Mouse (Mus musculus): Measurements from ENCODE around the gene Bmp2k.

The Bmp2k gene

DNA sequence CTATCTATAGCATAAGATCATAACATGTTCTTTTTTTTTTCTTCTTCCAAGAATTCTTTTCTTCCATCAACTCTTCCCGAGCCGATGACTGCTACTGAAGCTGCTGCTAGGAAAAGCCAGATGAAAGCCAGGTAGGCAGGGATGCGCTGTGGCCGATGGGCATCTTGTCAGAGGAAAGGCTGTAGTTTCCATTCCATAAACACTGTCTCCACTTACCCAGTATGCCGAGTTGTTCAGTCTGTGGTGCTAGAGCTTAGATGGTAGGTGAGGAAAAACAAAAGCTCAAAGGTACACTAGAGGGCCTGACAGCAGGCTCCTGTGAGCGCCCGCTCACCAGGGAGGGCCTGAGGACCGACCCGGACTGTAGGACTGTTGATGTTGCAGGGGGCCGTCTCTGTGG is 57.3 kb downstream of the Bmp2k start:
- no peak for DNase-seq (ENCODE audit: low read depth, low spot score)

DNA sequence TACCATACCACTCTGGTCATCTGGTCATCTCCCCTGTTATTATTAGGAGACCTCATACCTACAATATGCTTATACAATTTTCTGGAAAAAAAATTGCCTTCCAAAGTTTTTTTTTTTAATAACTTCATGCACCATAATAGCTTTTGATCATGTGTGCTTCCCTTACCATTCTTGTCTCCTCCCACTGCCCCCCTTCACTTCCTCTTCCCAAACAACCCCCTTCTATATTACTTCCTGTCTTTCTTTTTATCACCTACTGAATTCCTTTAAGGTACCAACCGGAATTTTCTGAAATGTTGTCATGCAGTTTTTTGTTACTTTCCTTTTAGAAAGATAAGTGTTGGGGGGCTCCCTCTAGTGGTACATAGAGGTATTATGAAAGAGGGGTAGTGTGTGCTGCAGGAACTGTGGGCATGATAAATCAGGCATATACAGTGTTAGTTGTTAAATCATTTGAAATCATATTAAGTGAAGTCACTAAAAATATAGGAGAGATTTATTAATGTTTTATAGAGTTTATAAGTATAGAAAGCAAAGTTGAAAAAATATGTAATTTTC is 58.1 kb downstream of the Bmp2k start:
- DNase-seq (ENCODE audit: low read depth, low spot score): peak; percentile 47

DNA sequence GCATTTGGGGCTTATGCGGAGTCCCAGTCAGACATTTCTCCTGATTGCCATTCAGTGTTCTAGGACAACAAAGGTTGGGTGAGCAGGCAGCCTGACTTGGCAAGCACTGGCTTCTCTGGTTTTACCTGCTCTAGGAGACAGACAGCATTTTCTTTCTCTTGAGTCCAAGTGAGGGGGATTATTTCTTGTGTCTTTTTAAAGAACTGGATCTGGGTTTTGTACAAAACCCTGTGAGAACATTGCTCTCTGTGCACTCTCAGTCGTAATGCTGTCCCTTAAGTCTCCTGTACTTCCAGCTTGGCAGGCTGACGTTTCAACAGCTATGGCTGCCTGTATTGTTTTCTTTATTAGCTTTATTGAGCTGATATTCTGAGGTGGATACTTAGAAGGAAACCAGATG is 58.9 kb downstream of the Bmp2k start:
- no peak for DNase-seq (ENCODE audit: low read depth, low spot score)

DNA sequence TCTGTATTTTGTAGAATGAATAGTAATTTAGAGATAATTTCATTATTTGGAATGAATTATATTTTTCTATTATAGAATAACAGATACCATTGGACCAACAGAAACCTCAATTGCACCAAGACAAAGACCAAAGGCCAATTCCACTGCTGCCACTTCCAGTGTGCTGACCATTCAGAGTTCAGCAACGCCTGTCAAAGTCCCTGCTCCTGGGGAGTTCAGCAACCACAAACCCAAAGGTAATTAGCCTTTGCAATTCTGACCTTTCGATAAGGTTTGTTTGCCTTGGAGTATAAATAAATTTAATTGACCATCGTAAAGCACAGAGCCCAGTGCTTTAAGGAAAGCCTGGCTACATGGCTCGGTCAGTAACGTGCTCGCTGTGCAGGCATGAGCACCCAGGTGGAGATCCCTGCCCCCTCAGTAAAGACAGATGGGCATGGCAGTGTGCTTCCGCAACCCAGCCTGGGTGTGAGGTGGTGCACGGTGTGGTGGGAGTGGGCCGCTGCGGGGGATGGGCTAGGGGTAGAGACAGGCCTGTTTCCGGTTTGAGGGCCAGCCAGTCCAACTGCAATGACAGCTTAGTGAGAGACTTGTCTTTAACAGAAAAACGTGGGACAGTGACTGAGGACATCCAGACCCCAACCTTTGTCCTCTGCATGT is 59.4 kb downstream of the Bmp2k start:
- DNase-seq (ENCODE audit: low read depth, low spot score): no peak

DNA sequence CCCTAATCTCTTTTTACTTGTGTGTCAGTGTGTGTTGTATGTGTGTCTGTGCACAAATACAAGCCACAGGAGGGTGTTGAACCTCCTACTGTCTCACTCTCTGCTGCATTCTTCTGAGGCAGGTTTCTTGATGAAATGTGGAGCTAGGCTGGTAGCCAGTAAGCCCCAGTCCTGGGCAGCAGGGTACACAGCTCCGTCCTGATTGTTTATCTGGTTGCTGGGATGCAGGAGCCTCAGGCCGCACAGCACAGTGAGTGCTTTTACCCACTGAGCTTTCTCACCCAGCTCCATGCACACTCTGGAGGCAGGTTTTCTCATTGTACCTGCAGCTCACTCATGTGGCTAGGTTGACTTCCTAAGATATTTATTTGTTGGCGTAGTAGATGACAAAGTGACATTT is 63.4 kb downstream of the Bmp2k start:
- no peak for DNase-seq (ENCODE audit: low read depth, low spot score)

DNA sequence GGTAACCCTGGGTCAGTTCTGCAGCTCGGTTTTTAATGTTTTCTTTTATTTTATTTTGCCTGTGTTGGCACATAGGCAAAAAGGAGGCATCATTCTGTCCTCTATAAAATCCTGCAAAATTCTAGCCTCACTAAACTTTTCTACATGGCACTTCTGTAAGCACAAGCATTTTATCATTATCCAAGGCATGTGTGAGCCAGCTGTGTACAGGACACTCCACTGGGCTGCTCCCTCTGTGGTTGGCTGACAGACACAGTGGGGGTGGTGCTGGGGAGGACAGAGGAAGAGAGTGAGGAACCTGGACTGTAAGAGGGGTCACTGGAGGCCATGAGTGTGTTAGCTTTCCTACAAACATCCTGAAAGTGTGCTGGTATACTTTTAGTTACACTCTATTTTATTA is 64.6 kb downstream of the Bmp2k start:
- DNase-seq (ENCODE audit: low read depth, low spot score): no peak

DNA sequence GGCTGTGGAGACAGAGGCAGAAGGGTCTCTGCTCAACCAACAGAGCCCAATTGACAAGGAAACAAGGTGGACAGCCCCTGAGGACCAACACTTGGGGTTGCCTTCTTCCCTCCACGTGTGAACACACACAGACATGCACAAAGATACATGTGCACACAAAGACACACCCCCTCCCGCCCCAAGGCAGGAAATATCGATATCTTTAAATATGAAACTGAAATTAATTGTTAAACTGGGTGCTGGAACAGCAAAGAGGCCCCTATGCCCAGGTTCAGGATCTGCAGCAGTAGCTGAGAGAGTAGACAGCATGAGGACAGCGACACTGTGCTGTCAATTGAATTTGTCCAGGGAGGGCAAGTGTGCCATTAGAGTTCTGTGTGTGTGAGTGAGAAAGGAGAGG is 68.3 kb downstream of the Bmp2k start:
- DNase-seq (ENCODE audit: low read depth, low spot score): no peak

DNA sequence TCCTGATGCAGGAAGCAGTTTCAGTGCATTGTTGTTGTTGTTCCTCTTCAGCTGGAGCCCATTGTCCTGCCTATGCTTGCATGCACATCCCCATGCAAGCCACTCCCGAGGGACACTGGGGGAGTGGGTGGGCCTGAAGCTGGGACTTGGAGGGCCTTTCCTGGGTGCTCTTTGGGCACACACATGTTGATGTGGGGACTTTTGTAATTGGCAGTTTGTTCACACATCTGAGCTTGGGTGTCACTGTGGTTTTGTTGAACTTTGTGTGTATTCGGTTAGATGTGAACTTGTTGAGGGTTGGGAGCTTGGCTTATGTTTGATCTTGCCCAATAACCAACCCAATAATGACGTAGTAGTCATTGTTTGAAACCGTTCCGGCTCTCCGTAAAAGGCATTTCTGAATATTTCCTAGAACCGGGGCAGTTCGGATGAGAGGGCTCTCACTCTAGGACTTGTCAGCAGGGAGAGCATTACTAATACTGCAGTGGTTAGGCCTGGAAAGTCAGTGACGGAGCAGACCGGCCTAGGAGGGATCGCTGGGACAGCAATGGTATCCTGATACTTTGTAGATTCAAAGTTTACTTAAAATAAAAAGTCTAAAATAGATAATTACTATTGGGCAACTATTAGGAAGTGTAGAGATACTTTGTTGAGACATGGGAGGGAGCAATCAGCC is 78.1 kb downstream of the Bmp2k start:
- DNase-seq (ENCODE audit: low read depth, low spot score): no peak

DNA sequence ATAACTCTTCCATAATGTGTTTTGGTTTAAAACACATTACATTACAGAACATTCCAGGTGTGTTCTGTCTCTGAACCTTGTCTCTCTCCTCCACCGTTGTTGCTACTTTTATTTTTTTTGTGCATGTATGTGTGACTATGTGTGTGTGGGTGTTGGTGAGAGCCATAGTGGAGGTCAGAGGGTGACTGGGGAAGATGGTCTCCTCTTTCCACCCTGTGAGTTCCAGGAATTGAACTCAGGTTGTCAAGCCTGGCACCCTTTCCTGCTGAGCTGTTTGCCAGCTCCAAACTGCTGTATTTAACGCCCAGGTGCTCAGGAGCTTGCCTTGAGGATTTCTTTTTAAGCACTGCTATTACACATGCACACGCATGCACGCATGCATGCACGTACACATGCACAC is 78.7 kb downstream of the Bmp2k start:
- no peak for DNase-seq (ENCODE audit: low read depth, low spot score)

DNA sequence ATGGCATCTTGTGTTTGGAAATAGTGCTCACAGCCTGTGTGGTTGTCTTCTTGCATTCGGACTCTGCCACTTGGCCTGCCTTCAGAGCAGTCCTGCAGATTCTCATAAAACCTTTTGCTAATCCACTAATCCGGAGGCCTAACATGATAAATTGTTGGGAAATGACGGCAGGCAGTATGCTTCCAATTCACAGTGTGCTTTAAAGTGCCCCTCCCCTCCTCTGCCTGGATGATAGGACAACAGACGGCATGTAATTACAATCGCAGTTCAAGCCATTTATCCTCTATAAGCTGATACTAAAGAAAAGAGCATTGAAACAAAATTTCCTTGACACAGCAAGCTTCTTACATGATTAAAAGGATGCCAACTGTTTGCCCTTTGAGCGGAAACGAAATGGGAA is 80.2 kb downstream of the Bmp2k start:
- peak; percentile 58 for DNase-seq (ENCODE audit: low read depth, low spot score)

DNA sequence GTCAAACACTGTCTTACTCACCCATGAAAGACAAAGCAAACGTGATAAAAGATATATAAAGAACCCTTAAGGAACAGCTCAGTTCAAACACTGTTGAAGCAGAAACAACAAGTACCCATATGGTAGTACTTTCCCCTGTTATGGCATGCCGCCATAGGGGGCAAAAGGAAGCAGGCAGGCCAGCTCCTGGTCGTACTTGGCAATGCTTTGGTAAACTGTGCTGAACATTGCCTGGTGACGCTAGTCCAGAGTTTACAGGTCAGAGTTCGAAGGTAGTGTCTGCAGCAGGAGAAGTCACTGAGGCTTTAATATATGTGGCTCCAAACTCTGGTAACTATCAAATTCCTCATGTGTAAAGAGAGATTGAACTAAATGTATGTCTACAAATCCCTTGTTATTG is 81.2 kb downstream of the Bmp2k start:
- no peak for DNase-seq (ENCODE audit: low read depth, low spot score)

DNA sequence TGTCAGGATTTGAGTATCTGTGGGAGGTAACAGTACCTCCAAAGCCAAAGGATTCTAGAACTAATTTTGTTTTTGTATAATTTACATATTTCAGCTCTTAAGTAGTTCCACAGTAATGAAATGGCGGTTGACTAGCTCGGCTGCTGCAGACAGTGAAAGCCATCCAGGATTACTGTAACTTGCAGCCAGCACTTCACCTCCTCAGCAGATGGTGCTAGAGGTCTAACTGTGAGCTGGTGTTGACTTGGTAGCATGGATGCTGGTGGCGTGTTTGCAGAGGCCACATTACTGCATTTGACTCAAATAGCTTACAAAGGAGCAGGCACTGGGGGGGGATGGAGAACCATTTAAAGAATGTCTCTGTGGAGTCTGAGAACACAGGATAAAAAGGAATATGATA is 84.0 kb downstream of the Bmp2k start:
- DNase-seq (ENCODE audit: low read depth, low spot score): peak; percentile 44

DNA sequence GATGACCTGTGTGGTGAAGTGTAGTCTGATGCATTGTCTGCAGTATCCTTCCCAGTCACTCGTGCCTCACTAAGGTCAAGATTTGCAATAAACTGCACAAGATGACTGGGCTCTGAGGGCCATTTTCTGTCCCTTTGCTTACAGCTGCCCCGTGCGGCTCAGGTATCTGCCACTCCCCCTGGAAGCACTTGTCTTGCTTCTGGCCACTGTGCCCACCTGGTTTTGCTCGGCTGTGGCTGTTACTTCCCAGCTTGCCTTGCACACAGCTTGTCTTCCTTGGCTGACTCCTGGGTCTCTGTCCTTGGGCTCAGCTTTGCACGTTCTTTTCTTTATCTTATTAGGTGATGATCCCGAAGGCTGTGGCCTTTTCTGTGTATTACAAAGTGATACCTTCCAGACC is 86.2 kb downstream of the Bmp2k start:
- DNase-seq (ENCODE audit: low read depth, low spot score): no peak

DNA sequence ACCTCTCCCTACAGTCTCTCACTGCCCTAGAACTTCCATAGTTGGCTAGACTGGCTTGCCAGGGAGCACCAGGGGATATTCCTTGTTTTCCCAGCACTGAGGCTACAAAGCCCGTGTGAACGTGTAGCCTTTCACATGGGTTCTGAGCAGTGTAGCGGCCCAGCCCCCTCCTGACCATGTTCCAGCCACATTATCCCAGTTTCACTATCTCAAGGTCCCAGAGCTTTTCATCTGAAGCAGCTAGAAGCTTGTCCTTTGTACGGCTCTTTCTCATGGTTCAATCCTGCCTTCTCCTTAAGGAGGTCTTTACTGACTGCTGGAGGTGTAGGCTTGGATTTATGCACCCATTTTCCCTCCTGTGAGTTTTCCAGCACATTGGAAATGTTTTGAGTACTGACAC is 87.1 kb downstream of the Bmp2k start:
- DNase-seq (ENCODE audit: low read depth, low spot score): no peak

DNA sequence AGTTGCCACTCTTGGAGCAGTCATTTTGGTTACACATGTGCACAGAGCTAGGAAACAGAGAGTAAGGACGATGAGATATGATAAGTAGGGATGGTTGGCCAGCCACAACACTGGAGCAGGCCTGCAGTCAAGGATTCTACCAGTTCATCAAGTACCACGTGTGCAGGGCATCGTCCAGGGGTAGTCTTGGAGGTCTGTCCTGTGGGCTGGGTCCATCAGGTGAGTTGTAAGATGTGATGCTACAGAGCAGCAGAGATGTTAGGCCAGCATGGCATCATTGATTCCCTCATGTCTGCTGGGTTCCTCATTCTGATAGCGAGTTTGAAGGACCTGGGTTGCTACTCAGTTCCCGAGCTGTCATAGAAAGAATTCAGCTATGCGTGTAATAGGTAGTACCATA is 87.6 kb downstream of the Bmp2k start:
- no peak for DNase-seq (ENCODE audit: low read depth, low spot score)

DNA sequence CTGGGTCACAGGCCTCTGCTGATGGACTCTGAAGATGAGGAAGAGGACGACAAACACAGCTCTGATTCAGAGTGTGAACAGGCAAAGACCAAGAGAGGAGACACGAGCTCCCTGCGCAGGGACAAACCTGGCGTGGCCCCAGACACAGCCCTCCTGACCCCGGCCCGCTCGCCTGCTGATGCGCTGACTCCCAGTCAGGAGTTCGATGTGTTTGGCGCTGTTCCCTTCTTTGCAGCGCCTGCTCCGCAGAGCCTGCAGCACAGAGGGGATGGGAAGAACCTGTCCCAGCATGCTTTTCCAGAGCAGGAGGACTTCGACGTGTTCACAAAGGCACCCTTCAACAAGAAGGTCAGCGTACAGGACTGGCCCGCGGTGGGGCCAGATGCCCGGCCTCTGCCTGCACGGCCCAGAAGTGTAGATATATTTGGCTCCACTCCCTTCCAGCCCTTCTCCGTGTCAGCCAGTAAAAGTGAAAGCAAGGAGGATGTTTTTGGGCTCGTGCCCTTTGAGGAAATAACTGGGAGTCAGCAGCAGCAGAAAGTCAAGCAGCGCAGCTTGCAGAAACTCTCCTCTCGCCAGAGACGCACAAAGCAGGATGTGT is 89.6 kb downstream of the Bmp2k start:
- no peak for DNase-seq (ENCODE audit: low read depth, low spot score)

DNA sequence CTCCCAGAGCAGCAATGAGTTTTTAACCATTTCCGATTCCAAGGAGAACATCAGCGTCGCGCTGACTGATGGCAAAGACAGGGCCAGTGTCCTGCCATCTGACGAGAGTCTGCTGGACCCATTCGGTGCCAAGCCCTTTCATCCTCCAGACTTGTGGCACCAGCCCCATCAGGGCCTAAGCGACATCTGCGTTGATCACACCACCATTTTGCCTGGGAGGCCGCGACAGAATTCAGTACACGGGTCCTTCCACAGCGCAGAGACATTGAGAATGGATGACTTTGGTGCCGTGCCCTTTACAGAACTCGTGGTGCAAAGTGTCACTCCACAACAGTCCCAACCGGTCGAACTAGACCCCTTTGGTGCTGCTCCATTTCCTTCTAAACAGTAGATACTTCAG is 90.3 kb downstream of the Bmp2k start:
- DNase-seq (ENCODE audit: low read depth, low spot score): no peak

DNA sequence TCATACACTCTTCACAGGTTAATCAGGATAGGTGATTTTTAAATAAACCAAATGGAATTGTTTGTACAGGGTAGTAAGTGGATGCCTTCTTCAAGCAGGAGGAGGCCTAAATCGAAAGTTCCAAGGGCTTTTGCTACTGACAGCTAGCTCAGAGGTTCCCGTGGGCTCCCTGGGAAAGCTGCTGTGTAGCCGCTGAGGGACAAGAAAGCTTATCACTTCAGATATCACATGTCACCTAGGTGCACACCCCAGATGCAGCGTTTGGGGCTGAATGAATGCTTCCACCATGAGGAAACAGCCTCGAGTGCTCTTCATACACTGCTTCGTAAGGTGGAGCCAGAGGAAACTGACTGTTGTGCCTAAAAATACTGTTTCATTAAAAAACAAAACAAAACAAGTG is 90.7 kb downstream of the Bmp2k start:
- no peak for DNase-seq (ENCODE audit: low read depth, low spot score)

DNA sequence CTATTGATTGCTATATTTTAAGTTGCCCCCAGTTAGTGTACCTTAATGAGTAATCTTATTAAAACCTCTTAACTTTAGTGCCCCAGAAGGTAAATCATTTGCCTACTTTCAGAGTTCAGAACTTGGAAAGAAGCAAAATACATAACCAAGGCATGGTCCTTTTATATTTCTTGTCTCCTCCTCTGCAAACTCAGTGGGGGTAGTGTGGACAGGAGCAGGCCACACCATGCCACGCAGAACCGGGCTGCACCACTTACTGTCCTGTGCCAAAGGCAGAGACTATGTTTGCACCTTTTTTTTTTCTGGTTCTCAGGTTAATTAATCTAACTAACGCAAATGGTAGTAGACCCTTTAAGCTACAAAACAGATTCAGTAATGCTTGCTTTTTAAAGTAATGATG is 91.9 kb downstream of the Bmp2k start:
- no peak for DNase-seq (ENCODE audit: low read depth, low spot score)

DNA sequence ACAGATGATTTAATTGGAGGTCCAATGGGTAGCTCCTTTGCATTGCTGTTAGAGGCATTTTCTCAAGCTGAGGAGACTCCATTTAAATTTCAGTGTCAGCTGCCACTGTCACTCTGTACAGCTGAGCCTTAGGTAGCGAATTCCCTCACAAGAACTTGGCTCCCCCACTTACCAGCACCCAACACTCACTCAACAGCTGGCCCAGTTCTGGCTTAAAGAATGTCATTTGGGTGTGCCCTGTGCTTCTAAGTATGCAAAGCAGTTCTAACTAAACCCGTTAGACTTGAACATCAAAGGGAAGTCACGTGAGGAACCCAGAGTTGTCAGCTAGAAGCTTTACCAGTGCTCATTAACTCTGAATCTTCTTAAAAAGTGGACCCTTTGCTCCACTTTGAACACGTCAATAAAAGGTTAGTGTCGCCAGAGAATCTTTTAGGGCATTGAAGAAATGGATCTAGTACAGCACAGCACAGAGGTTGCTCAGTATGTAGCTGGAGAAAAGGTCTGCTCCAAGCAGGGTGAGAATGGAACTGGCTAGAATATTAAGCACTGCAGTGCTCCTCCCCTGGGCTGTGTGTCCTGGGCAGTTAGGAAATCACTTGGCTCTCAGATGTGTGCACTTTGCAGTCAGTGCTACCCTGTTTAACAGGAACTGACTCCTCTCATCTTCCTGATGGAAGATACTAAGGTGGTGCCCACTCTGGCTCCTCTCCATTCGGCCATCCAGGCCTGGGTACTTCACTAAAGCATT is 92.7 kb downstream of the Bmp2k start:
- no peak for DNase-seq (ENCODE audit: low read depth, low spot score)

DNA sequence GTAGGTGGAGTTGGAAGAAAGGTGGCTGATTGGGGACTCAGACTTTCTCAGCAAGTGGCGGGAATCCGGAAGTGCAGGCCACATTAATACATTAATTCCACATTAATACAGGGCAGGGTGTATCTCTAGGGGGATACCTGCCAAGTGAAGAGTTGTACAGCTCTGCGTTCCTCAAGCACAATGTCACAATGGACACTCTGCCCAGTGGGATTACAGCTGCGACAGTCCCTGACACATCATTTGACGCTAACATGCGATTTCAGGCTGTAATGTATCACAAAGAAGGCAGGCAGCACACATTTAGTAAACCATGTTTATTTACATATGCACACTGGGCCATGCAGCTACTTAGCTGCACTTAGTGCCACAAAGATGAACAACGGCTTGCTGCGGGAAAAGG is 95.5 kb downstream of the Bmp2k start:
- DNase-seq (ENCODE audit: low read depth, low spot score): no peak

DNA sequence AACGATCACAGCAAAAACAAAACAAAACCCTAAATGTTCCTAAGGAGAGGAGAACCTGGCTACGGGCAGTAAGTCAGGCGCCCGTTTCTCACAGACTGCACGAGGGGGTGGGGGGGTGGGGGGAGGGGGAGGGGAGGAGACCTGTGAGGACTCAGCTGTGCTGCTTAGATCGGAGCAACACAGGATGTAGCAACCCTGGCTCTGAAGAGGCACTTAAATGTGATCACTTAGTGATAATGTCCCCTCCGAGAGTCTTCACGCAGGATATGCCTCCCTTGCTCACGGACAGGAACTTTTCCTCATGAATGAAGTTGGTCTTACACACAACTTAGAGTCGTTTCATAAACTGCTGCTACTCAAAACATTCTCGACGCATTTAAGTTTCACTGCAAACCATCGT is 97.8 kb downstream of the Bmp2k start:
- no peak for DNase-seq (ENCODE audit: low read depth, low spot score)

Data from retina, postnatal 7 days (tissue).